Mouse (Mus musculus): ENCODE measurements around the gene Rdh14.

GRCm38 (mm10) chr12:10438054-10439001 is 47.8 kb downstream of the Rdh14 start:
- TF ChIP-seq CTCF (IDR thresholded peaks at IDR 0.05; ENCODE audit: low read depth): peak; percentile 80
- no peak for TF ChIP-seq EP300 (IDR thresholded peaks at IDR 0.05; ENCODE audit: low read depth)

Measured in liver, embryonic 14.5 days (tissue).